Mouse (Mus musculus) brain, embryonic 14.5 days (tissue): ENCODE measurements around the gene Msh3. TPM values are rescaled to one million over a fixed set of nuclear protein-coding genes. Genes with fewer than 3 reads are reported as not detected.

Source experiments
- DNase-seq: peaks from one replicate; pipeline ENCODE4 v3.0.0-alpha.2; 2011; ENCODE audit warnings: low read depth
- CTCF ChIP-seq: fragments of 200-500 bp; IDR thresholded peaks from 2 replicates; pipeline ENCODE4 v1.5.1; 2012; ENCODE audit warnings: inconsistent platforms, mild to moderate bottlenecking, moderate library complexity, borderline replicate concordance; ENCODE audit not compliant: insufficient read depth, insufficient read length; ENCODE audit errors: extremely low read depth
- POLR2A ChIP-seq: fragments of 200-500 bp; IDR thresholded peaks from 2 replicates; pipeline ENCODE4 v1.6.1; 2012; ENCODE audit warnings: mild to moderate bottlenecking, inconsistent platforms, borderline replicate concordance; ENCODE audit not compliant: poor library complexity, insufficient read depth, insufficient read length, severe bottlenecking; ENCODE audit errors: extremely low read depth
- polyA plus RNA-seq: library from polyadenylated mRNA; depleted of rRNA; stranded (reverse); fragments of >200 nt; gene quantifications from 2 replicates; pipeline ENCODE4 v1.2.3, GENCODE M21; 2012

The Msh3 gene
- polyA plus RNA-seq, 1 experiment = 22.8 TPM

DNA sequence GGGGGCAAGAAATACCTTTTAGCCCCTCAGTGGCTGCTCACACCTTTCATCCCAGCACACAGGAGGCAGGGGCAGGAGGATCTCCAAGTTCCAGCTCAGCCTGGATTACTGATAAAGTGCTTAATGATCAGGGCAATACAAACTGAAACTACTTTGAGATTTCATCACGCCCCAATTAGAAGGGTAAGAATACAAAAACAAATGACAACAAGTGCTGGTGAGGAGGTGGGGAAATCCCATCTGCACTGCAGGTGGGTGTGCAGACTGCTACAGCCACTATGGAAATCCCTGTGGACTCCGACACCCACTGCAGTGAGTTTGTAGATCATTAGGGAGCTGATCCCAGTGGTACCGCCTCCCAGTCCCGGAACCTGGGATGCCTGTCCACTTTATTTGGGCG lies 50.5 kb downstream of the Msh3 start:
- no peak for DNase-seq
- TF ChIP-seq POLR2A (no peak), CTCF (no peak)

DNA sequence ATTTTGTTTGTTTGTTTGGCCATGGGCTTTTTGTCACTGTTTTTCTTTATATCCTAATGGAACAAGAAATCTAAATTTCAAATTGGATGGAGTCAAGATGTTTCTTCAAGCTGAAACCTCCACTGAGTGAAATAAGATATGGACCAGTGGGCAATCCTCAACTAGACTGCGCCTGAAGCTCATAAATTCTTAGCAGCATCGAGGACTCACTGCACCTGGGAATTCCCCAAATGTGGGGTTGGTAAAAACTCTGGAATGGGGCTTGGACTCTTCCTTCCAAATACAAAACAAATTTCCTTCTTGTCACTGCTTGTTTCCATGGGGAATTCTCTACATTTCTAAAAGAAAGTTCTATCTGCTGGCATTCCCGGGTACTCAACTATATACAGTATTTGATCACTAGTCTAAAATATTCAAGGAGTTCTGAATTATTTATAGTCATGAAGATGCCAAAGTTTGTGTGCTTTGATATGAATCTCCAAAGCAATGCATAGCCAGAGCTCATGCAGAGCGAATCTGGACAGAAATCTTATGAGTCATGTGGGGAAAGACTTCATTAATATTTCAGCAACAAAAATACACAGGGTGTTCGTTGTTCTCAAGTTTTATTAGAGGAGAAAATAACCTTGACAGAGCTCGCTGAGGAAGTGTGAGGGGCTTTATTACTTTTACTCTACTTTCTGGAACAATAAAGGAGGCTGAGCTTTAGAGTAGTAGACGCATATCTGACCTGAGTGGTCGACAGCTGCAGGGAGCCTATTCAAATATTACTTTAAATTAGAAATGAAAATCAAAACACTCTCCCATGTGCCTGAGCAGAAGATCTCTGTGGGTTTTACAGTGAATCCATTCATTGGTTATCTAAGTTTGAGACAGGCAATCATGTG lies 51.5 kb downstream of the Msh3 start:
- DNase-seq = peak; percentile 24
- TF ChIP-seq POLR2A = no peak
- no peak for TF ChIP-seq CTCF

DNA sequence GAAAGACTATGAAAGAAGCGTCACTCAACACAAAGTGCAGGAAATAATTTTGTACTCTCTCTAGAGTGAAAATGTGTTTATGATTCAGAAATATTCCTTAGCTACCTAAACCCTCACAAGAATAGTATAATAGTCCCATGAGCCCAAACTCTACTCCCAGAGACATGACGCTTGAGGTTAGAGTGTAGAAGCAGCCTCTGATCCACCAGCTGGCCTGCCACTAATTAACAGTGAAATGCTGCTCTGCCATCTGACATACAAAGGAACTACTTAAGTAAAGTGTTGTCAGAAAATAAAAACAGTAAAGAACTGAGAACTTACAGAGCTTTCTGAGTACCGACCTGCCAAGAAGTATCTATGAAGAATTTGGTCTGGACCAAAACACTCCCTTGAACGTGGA lies 52.3 kb downstream of the Msh3 start:
- peak; percentile 53 for DNase-seq
- TF ChIP-seq CTCF = no peak

DNA sequence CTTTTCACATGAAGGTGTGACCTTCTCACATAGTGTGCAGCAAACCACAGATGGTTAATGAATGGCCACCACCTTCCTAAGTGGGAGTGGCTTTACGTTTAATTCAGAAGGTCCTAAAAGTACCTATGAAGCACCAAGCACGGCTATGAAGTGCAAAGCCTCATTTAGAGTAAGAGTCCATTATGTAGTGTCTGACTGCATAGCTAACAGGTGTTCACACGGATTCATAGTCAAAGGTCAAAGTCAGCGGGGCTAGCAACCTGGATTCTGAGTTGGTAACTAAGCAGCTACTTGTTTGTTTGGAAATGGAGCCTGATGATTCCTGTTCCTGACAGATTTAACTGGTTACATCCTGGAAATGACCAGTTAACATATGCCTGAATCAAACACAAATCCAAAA lies 53.0 kb downstream of the Msh3 start:
- DNase-seq = no peak
- TF ChIP-seq POLR2A = no peak
- no peak for TF ChIP-seq CTCF

DNA sequence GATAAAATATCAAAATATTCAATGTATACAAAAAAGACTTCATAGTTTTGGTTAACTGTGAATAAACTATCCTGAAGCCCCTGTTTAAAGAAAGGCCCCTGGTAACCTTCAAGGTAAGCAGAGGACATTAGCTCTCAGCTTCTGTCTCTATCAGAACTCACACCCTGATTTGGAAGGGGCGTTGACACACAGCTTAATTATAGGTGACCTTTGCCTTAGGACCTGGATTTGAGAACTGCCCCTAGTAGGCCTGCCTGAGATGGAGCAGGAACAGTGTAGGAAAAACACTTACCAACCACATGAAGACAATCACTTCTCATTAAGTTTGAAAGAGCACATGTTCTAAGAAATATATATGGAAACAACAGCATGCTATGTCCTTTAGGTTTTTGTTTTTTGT lies 55.3 kb downstream of the Msh3 start:
- TF ChIP-seq CTCF = no peak
- TF ChIP-seq POLR2A = no peak
- DNase-seq = no peak

DNA sequence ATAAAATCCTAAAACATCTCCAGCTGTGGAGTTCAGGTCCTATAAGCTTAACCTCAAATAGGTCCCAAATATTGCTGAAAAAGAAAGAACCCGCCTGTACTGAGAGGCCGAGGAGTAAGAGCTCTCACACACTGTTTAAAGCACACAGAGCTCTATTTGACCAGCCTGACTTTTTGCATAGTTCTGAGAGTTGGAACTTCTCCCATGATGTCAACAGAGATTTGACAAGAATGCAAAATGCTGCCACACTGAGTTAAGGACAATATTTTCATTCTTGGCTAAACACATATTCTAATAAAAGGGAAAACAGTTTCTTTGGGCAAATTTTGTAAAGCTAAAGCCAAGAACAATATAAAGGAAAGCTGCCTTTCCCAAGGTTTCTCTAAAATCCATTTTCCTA lies 57.8 kb downstream of the Msh3 start:
- no peak for DNase-seq
- TF ChIP-seq CTCF (no peak), POLR2A (no peak)

DNA sequence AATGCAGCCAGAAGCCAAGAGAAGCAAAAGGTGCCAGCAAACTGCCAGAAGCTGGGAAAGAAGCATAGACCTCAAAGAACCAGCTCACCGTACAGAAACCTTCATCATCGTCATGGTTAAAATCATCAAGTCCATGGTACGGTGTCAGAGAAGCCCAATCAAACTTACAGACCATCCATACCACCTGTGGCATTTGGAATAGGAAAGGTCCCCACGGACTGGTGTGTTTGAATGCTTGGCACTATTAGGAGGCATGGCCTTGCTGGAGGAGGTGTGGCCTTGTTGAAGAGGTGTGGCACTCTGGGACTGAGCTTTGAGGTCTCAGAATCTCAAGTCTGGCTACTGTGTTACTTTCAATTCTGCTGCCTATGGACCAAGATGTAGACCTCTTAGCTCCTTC lies 58.3 kb downstream of the Msh3 start:
- no peak for DNase-seq
- TF ChIP-seq CTCF (no peak), POLR2A (no peak)

DNA sequence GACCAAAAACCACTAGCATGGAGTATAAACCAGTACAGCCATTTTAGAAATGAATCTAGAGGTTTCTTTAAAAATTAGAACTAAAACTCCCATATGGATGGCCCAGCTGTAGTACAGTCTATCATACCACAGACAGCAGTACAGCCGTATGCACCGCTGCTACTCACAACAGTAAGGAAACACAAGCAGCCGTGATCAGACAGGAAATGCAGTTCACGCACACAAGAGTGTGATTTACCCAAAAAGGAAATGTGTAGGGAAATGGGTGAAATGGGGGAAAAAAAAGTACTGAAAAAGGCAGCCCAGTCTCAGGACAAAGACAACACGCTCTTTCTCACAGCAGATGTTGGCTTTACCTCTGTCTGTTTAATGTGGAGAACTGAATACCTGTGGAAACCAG lies 60.9 kb downstream of the Msh3 start:
- TF ChIP-seq POLR2A = no peak
- no peak for TF ChIP-seq CTCF
- DNase-seq = no peak

DNA sequence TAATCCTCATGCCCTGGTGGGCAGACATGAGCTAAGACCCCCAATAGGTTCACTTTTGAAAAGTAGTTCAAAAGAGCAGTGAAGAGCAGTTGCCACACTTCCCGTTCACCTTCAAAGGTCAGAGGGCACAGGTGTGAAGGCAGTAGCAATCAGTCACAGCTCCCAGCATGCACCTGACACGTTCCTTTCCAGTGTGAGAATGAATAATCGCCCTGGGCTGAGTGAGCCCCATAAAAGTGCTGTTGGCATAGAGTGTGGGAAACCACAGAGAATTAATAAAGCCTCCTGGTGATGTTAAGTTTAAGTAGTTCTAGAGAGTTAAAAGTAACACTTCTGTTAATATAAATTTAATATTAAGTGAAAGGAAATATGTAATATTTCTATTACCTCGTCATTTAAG lies 63.2 kb downstream of the Msh3 start:
- DNase-seq = no peak
- no peak for TF ChIP-seq POLR2A
- TF ChIP-seq CTCF = no peak

DNA sequence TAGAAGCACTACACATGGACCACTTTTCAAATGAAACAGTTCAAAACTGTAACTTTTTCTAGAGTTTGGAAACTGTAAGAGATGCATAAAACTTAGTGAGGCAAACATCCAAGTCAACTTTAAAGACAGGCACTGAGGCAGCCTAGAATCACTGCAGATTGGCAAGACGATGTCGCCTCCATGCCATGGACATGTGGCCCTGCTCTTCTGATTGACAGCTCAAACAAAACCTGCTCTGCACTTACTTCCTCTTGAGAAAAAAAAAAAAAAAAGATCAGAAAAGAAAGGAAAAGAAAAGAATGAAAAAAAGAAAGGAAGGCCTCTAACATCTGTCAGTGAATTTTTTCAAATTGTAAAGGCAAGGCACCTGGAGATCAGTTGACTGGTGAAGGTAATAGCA lies 77.8 kb downstream of the Msh3 start:
- DNase-seq = no peak
- no peak for TF ChIP-seq CTCF
- TF ChIP-seq POLR2A = no peak

DNA sequence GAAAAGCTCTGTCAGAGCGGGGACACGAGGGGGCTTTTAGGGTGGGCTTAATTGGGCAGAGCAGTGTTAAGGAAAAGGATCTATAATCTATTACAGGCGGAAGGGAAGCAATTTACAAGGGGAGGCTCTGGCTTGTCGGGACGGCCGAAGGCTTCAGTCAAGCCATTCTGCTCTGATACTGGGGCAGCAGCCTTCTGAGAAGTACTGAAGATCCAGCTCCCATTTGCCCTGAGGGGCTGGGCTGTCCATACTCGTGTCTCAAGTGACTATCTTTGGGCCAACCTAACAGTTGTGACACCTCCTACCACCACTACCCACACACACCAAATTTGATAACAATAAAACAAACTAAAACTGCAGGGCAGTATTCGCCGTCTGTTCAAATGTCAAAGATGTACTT lies 79.5 kb downstream of the Msh3 start:
- TF ChIP-seq POLR2A (no peak), CTCF (no peak)

DNA sequence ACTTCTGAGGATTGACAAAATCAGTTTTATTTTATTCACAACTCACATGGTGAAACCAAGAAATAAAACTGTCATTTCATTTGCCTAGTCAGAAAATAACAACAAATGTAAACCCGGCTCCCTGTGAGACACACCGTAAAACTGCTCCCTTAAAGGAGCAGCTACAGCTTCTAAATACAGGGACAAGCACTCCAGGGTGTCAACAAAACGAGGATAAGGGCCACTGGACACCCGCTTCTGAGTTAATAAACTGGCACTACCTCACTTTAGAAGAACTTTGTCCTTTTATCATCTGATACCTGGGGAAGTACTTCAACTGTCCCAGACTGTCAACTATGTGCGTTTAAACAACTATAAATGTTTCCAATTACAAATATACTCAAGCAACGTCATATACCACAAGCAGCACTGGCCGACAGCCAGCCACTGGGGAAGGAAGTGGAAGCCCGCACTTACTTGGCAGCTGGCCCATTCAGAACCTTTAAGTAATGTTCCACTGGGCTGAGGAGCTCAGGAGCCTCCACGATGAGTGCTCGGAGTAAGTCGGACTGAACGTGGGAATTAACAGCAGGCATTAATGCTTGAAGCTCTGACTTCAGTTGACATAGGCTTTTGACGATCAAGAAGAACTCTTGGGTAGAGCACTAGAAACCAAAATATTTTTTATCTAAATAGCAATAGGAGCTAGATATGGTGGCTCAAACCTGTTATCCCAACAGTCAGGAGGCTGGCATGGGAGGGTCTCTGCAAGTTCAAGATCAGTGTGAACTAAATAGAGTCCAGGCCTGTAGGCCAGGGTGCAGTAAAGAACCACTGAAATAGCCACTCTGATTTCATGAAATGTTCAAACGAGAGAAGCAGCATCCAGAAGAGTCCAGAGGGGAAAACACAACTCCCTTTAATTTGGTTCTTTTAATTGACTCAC lies 80.3 kb downstream of the Msh3 start:
- TF ChIP-seq POLR2A = no peak
- no peak for TF ChIP-seq CTCF
- peak; percentile 55 for DNase-seq

More for the DNA sequence above, 79.5 kb downstream of the Msh3 start:
- no peak for DNase-seq

DNA sequence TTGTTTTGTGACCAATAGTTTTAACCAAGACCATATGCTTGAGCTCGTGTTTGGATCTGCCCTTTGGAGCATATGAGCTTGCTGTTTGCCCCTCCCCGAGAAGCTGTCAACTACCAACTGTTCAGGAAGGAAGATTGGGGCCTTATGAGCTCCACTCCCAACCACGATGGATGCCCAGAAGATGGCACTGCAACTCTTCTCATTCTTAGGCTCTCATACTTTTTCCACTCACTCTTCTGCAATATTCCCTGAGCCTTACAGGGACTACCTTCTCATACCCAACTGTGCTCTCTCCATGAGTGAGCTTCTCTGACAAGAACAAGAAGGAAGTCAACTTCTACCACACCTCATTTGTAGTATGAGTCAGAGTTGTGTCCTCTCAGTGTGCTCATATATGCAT lies 87.7 kb downstream of the Msh3 start:
- TF ChIP-seq CTCF (no peak), POLR2A (no peak)
- no peak for DNase-seq
